8 mouse cellular contexts compared by ENCODE assay signal in genomic region chr11:77308533-77308932, GRCm38 (mm10).
DNase-seq lines count a peak whose midpoint lies in the region; ATAC-seq lines count a peak whose summit lies in the region.

No protein-coding gene starts in this region.

- H3K4me2 ChIP-seq in heart, embryonic 11.5 days, result no peak overlapping the region

- H3K36me3 ChIP-seq in heart, embryonic 11.5 days (ENCODE audit: control insufficient read depth, insufficient read depth, low read length), result no peaks in the 10 kb centered on the region

- no peaks in the 10 kb centered on the region for H3K27me3 ChIP-seq in heart, embryonic 11.5 days (ENCODE audit: control insufficient read depth, insufficient read depth, low read length)

- no peaks in the 10 kb centered on the region for H3K9me3 ChIP-seq in heart, embryonic 11.5 days (replicated peaks; ENCODE audit: control insufficient read depth, low read length)

- no peak overlapping the region for H3K4me3 ChIP-seq in heart, embryonic 11.5 days (ENCODE audit: low read depth, low read length)

- peaks cover under 1% of the 10 kb centered on the region for H3K4me1 ChIP-seq in heart, embryonic 11.5 days (ENCODE audit: control insufficient read depth, insufficient read depth, low read length)

- peak; percentile 40 to 80 for DNase-seq in heart, adult 18-20 months
- DNase-seq in spleen, postnatal 36 days (ENCODE audit: low spot score in 2 of 2), result peak; percentile 14 to 41
- DNase-seq in spleen, adult 12 weeks (ENCODE audit: low spot score), result no peak
- peak; percentile 57 to 72 for DNase-seq in cerebellum, postnatal 14 days
- DNase-seq in kidney, postnatal 36 days, result peak; percentile 40 to 55
- DNase-seq in naive thymus-derived CD4-positive, alpha-beta T cell, adult 2 months (ENCODE audit: low read depth), result peak; percentile 76
- DNase-seq in testis, postnatal 10 days (ENCODE audit: low spot score), result no peak

- 8% methylated on average over 1 of the region's 1 CpGs for WGBS in heart, embryonic 11.5 days (ENCODE audit: insufficient replicate concordance)

- ATAC-seq in heart, embryonic 11.5 days (replicated peaks; ENCODE audit: insufficient number of reproducible peaks, low FRiP score, low TSS enrichment), result no peak

- H3K27ac ChIP-seq in heart, embryonic 11.5 days (ENCODE audit: low read depth, low read length), result no peak overlapping the region

- no peak overlapping the region for H3K9ac ChIP-seq in heart, embryonic 11.5 days (ENCODE audit: low read depth, low read length)

Comparison
In these comparisons a context has a peak if more than half of its experiments do, and no peak if none do; other contexts are left out.
1. DNase-seq: peak in heart, adult 18-20 months (2 of 2), spleen, postnatal 36 days (2 of 2), cerebellum, postnatal 14 days (2 of 2), kidney, postnatal 36 days (2 of 2) and naive thymus-derived CD4-positive, alpha-beta T cell, adult 2 months (single experiment); none in spleen, adult 12 weeks (single experiment) and testis, postnatal 10 days (single experiment).